Mouse (Mus musculus): Measurements from ENCODE around the gene Kirrel3.

The Kirrel3 gene

GRCm38 (mm10) chr9:34825089-34825400, 339.4 kb downstream of the Kirrel3 start:
- no peak for DNase-seq (ENCODE audit: low read depth)

DNA sequence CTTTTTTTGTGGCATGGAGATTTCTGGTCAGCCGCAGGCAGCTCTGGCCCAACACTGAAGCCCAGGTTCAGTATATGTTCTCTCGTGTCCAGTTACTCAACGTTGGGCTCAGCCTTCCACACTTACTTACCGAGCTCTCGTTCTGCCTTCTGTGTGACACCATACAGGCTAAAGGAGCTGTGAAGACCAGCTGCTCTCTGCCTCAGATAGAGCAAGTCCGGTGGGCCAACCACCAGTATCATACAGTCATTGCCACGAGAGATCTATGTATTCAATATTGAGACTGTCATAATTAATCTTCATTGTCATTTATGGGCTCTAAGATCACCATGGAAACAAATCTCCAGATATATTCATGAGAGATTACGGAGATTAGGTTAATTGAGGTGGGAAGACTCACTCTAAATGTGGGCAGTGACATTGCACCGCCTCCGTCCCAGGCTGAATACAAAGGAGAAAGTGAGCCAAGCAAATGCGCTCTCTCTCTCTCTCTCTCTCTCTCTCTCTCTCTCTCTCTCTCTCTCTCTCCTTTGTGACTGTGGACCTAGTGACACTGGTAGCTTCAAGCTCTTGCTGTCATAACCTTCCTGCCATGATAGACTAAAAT, 339.8 kb downstream of the Kirrel3 start:
- DNase-seq (ENCODE audit: low read depth) = no peak

GRCm38 (mm10) chr9:34830696-34831095, 345.0 kb downstream of the Kirrel3 start:
- DNase-seq (ENCODE audit: low read depth) = no peak

GRCm38 (mm10) chr9:34836801-34837200, 351.1 kb downstream of the Kirrel3 start:
- no peak for DNase-seq (ENCODE audit: low read depth)

GRCm38 (mm10) chr9:34837700-34838462, 352.2 kb downstream of the Kirrel3 start:
- DNase-seq (ENCODE audit: low read depth) = peak; percentile 86

GRCm38 (mm10) chr9:34843275-34843965, 357.7 kb downstream of the Kirrel3 start:
- DNase-seq (ENCODE audit: low read depth) = no peak

DNA sequence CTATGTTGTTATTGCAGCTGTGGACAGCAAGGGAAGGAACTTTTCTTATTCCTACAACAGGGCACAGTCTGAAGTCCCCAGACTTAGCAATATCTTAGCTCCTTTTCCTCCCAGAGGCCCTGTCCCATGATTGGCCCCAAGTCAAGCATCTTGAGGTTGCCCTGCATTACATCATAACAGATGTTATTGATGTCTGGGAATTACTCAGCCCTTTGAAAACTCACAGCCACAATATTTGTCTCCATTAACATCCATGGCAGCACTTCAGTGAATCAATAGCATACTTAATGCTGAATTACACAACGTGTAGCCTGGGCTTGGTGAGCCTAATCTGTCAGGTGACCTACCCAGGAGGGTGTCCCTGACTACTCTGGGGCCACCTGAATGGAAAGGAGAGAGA, 360.7 kb downstream of the Kirrel3 start:
- peak; percentile 73 for DNase-seq (ENCODE audit: low read depth)

DNA sequence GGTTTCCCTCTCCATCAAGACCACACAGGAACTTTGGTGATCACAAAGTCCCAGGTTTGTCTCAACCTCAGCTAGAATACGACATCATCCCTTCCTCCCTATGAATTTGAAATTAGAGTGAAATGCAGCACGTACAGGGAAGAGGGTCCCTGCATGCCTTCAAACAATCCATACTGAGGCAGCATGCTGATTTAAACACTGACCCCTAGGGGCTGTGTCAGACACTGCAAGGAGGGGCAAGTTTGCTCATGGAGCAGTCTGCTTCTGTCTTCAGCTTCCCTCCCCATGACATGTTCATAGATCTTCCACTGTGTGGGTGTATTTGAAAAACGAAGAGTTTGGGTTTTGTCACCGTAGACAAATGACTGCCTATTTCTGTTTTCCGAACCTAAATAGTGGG, 362.0 kb downstream of the Kirrel3 start:
- DNase-seq (ENCODE audit: low read depth) = peak; percentile 44

DNA sequence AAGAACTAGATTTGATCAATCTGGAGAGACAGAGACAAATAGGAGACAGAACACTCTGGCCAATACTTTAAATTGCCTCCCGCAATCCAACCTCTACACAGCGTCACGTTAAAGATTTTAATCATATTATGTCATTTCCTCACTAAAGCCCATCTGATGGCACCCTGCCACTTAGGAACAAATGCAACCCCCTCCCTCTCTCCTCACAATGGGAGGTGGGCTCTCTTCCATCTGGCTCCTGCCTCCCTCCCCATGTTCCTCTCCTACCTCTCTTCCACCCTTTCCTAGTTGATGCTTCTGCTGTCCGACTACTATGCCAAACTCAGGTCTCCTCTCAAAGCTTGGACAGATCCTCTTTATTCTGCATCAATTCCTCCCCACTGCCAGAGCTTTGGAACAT, 365.4 kb downstream of the Kirrel3 start:
- DNase-seq (ENCODE audit: low read depth) = no peak

DNA sequence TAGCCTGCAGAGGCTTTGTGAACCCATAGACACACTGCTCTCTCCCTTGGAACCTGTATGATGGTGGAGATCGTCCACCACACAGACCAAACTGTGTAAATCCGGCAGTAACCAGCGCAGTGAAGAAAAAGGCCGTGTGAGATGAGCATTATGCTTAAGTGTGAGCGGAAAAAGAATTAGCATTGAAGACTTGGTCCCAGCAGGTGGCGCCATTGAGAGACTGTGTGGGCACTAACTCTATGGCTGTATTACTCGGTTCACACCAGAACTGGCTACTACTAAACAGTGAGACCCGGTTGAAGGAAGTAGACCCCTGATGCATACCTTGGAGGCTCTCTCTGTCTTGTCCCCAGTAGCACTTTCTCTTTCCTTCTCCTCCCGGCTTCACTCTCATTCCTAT, 371.9 kb downstream of the Kirrel3 start:
- peak; percentile 46 for DNase-seq (ENCODE audit: low read depth)

DNA sequence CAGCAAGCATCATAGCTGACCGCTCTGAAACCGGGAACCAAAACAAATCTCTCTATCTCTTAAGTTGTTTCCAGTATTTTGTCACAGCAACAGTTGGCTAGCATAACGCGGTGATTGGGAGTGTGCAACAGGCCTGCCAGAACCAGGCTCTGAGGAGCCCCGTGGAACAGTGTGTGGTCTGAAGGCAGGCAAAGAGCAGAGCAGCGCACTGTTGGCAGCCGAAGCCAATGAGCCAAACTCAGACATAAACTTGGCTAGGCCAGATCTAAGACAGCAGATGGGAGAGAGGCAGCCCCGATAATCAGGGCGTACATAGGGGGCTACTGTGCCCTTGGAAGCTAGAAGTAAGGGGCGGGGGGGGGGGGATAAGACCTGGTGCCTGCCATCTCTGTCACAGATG, 372.4 kb downstream of the Kirrel3 start:
- DNase-seq (ENCODE audit: low read depth) = no peak

- no peak for DNase-seq (ENCODE audit: low read depth)
Observed at GRCm38 (mm10) chr9:34860934-34861333, 375.2 kb downstream of the Kirrel3 start.

- DNase-seq (ENCODE audit: low read depth) = peak; percentile 61
Observed at GRCm38 (mm10) chr9:34861775-34862174, 376.1 kb downstream of the Kirrel3 start.

DNA sequence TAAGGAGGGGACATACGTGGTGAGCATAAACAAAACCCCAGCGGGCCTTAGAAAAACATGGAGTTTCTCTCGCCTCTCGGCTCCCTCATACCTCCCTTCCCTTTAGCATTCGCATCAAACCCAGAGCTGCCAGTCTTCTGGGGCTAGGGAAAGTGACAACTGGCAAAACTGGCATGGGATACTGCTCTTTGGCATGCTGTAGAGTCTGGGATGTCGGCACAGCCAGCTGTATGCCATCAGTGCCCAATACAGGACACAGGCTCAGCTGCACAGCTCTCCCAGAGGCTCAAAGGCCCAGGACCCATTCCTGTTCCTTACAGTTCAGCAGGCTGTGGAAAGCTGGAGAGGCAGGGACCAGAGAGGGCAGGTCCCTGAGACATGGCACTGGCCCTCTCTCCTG, 379.9 kb downstream of the Kirrel3 start:
- DNase-seq (ENCODE audit: low read depth) = no peak

DNA sequence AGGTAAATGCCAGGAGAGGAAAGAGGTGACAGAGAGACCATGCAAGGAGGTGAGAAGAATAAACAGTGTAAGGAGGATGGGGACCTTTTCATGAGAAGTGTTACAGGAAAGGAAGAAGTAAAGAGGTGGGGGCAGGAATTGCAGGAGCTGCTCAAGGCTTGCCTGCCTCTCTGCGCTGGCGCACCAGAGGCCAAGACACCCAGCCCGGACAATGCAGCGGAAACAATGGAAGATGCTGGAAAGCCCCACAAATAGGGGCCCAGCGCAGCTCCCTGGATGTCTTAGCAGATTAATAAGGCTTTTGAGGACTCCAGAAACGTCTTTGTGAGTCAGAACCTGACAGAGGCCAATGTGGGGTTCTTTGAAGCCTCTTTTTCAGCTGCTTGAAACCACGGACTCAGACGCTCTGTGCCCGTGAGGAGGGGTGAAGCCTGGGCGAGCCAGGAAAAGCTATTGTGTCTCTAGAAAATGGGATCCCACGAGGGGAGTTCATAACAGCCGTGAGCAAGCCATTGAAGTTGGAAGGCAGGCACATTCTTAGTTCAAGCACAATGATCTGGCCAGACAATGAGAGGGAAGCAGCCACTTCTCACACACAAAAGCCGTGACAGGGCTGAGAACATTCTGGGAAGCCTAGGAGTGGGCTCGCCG, 385.7 kb downstream of the Kirrel3 start:
- DNase-seq (ENCODE audit: low read depth) = no peak

DNA sequence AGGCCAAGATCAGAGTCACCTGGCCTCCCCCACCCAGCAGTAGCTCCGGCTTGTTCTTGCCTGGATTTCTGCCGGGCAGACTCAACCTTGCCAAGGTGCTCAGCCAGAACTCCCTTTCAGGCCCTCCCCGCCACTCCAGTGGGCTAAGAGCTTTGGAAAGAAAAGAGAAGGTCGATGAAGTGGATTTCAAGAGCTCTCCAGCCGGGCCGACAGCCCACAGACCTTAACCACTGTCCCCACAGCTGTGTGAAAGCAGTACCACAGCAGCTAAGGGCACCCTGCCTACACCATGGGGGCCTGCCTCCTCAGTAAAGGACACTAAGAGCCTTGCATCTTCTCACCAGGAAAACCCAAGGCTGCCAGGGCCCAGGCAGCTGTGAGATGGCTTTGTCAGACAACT, 389.5 kb downstream of the Kirrel3 start:
- no peak for DNase-seq (ENCODE audit: low read depth)

DNA sequence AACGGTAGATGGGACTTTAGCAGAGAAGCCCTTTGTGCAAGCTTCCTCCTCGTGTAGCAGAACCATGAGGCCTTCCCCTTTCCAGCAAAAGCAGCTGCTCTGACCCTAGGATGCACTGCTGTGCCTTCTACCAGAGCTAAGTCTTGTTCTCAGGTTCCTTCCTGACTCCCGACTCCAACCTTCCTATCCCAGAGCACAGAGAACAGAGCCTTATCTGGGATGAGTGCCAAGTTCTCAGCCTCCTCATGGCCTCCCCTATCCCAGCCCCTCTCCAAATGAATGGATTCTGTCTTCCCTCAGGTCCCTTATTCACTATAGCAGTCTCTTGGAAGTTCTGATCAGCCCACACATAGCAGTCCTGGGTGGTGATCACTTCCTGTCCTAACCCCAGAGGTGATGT, 391.5 kb downstream of the Kirrel3 start:
- DNase-seq (ENCODE audit: low read depth) = no peak

DNA sequence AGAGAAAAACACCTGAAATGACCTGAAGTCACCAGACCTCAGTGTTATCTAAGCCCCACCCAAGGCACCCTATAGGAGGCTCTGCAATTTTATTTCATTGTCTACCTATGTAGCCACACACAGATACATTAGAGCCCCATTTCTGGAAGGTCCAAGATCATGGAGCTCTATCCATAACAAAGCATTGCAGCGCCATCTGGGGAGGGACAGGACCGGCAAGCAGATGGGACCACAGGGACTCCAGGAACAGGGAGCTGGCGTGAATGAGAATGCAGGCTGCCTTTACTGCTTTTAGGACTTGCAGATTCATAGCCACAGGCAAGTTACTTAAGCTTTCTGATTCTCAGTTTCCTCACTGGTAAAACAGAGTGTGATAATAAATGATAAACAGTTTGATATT, 392.1 kb downstream of the Kirrel3 start:
- no peak for DNase-seq (ENCODE audit: low read depth)

- DNase-seq (ENCODE audit: low read depth) = no peak
Observed at GRCm38 (mm10) chr9:34881750-34882149, 396.1 kb downstream of the Kirrel3 start.

DNA sequence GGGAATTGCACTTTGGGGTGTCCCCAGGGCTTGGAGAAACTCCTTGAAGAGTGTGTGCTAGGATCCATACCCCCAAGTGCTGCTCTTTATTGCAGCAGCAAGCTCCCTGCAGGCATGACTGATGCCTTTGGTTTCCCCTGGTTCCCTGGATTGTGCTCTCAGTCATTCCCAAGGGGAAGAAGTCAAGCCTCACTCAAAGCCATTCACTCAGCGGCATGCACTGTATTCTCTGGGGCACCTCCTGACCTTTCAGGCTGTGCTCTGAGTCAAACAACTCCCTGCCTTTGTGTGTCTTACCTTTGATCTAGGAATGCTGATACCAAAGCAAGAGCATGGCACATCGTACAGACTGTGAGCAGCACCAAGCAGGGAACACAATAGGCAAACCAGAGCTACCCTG, 396.5 kb downstream of the Kirrel3 start:
- no peak for DNase-seq (ENCODE audit: low read depth)

DNA sequence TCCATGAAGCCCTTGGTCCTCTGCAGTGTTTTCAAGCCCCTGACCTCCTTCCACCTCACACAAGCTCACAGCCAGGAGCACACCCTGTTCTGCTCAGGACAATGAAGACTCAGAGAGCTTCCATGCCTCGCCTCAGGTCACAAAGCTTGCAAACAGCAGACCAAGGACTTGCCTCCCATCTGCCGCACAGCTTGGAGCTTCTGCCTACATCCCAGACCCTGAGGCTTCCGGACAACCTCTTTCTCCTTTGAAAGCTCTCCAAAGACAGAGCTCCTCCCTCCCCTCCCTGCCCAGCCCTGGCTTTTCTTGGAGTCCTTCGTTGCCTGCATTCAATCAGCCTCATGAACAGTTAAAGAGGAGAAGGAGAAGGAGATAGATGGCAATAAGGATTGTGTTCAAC, 397.4 kb downstream of the Kirrel3 start:
- DNase-seq (ENCODE audit: low read depth) = peak; percentile 23

GRCm38 (mm10) chr9:34884325-34884724, 398.6 kb downstream of the Kirrel3 start:
- DNase-seq (ENCODE audit: low read depth) = no peak

DNA sequence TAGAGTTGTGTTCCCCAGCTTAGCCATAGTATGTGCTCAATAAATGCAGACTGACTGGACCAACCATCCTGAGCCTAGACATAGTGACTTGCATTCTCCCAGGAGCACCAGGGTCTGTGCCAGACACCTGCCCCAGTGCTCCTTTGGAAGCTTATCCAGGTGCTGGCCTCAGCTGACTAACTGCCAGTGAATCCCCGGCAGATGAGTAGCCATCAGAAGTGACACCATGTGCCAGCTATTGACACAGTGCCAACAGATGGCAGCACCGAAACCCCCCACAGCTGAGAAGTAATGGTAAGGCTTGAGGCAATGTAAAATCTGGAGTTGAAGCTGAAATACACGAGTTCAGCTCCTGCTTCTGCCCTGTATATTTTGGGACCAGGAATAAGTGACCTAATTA, 399.2 kb downstream of the Kirrel3 start:
- no peak for DNase-seq (ENCODE audit: low read depth)

Measured in NIH3T3 (cell line).